Mouse (Mus musculus) adrenal gland, postnatal 25 days (tissue): ENCODE data around the gene Paxbp1. TPM values are rescaled to one million over a fixed set of nuclear protein-coding genes. Genes with fewer than 3 reads are reported as not detected.

Experiments used
- DNase-seq: peaks from one replicate; pipeline ENCODE4 v3.0.0; 2021; ENCODE audit warnings: mixed read lengths
- total RNA-seq: library from RNA; stranded (reverse); gene quantifications from 2 replicates; pipeline ENCODE4 v1.2.3, GENCODE M21; 2021

Paxbp1 gene
- total RNA-seq, 1 experiment from 2014 or later, result 71.2 TPM

- DNase-seq, result no peak
Measured at GRCm38 (mm10) chr16:90996327-90997243, 47.8 kb downstream of the Paxbp1 start.

- DNase-seq, result no peak
Measured at GRCm38 (mm10) chr16:90995498-90995897, 48.8 kb downstream of the Paxbp1 start.

- no peak for DNase-seq
Measured at GRCm38 (mm10) chr16:90995023-90995422, 49.3 kb downstream of the Paxbp1 start.

- DNase-seq, result no peak
Measured at GRCm38 (mm10) chr16:90989162-90989561, 55.2 kb downstream of the Paxbp1 start.

- DNase-seq, result no peak
Measured at GRCm38 (mm10) chr16:90988665-90989064, 55.7 kb downstream of the Paxbp1 start.

GRCm38 (mm10) chr16:90988039-90988438 lies 56.3 kb downstream of the Paxbp1 start:
- no peak for DNase-seq

GRCm38 (mm10) chr16:90971004-90971403 lies 73.3 kb downstream of the Paxbp1 start:
- DNase-seq, result no peak

- no peak for DNase-seq
Measured at GRCm38 (mm10) chr16:90966241-90966640, 78.1 kb downstream of the Paxbp1 start.

GRCm38 (mm10) chr16:90964302-90964701 lies 80.0 kb downstream of the Paxbp1 start:
- no peak for DNase-seq

Other genes starting within 250 kb of the Paxbp1 start
- 14.3 and 17.2 TPM in 2 replicates for gene Urb1, start 234.1 kb downstream of the Paxbp1 start, total RNA-seq
- gene Eva1c, start 217.8 kb downstream of the Paxbp1 start, total RNA-seq, result 3.1 and 4.1 TPM in 2 replicates
- 27.7 and 31.5 TPM in 2 replicates for gene Cfap298, start 109.4 kb downstream of the Paxbp1 start, total RNA-seq
- 45.3 and 49.3 TPM in 2 replicates for gene Synj1, start 33.2 kb downstream of the Paxbp1 start, total RNA-seq
- gene 4932438H23Rik, start 50.6 kb upstream of the Paxbp1 start, total RNA-seq, result not detected in 2 replicates
- gene Olig2, start 180.9 kb upstream of the Paxbp1 start, total RNA-seq, result not detected in 2 replicates
- gene Olig1, start 225.2 kb upstream of the Paxbp1 start, total RNA-seq, result 0.27 TPM in 1 of 2 replicates, not detected in the other